Mouse (Mus musculus): ENCODE data around the gene Grcc10. TPM values are rescaled to one million over a fixed set of nuclear protein-coding genes. Genes with fewer than 3 reads are reported as not detected.

The Grcc10 gene
- polyA plus RNA-seq, 1 experiment from 2014 or later, result 380 TPM

- Histone ChIP-seq H3K9me3 (replicated peaks; ENCODE audit: control insufficient read depth, low read length) (no peaks in the 10 kb centered on the region), H3K36me3 (ENCODE audit: control insufficient read depth, insufficient read depth, low read length) (no peaks in the 10 kb centered on the region), H3K9ac (ENCODE audit: low read depth, low read length) (peak within 1 kb of the TSS; percentile 44; the same call in 1 of the 2 replicates), H3K4me2 (peak within 1 kb of the TSS; percentile 73), H3K27ac (ENCODE audit: low read depth, low read length) (no peak within 1 kb of the TSS), H3K4me1 (ENCODE audit: control insufficient read depth, insufficient read depth, low read length) (peaks cover 5% of the 10 kb centered on the region; the same call in 1 of the 2 replicates), H3K4me3 (ENCODE audit: low read depth, low read length) (peak within 1 kb of the TSS; percentile 43), H3K27me3 (ENCODE audit: control insufficient read depth, insufficient read depth, low read length) (peaks cover 23% of the 10 kb centered on the region)
- 2% methylated on average over 23 of the region's 23 CpGs for WGBS (ENCODE audit: insufficient replicate concordance)
- no peak for ATAC-seq (replicated peaks; ENCODE audit: insufficient number of reproducible peaks, low FRiP score, low TSS enrichment)
Observed at GRCm38 (mm10) chr6:124779222-124779983, 38.2 kb upstream of the Grcc10 start, which contains the start of gene Lrrc23. Gene Lrrc23, minus strand, starts transcription at chr6:124779727.

- H3K4me3 ChIP-seq (ENCODE audit: low read depth, low read length), result no peak overlapping the region
- no peak for ATAC-seq (replicated peaks; ENCODE audit: insufficient number of reproducible peaks, low FRiP score, low TSS enrichment)
- peaks cover 13% of the 10 kb centered on the region for H3K27me3 ChIP-seq (ENCODE audit: control insufficient read depth, insufficient read depth, low read length)
- H3K4me2 ChIP-seq, result peak overlapping the region; percentile 91; the same call in 1 of the 2 replicates
- no peaks in the 10 kb centered on the region for H3K9me3 ChIP-seq (replicated peaks; ENCODE audit: control insufficient read depth, low read length)
- H3K4me1 ChIP-seq (ENCODE audit: control insufficient read depth, insufficient read depth, low read length), result peaks cover 22% of the 10 kb centered on the region
- no peak overlapping the region for H3K9ac ChIP-seq (ENCODE audit: low read depth, low read length)
- no peak overlapping the region for H3K27ac ChIP-seq (ENCODE audit: low read depth, low read length)
- H3K36me3 ChIP-seq (ENCODE audit: control insufficient read depth, insufficient read depth, low read length), result no peaks in the 10 kb centered on the region
- 73% methylated on average over 15 of the region's 15 CpGs for WGBS (ENCODE audit: insufficient replicate concordance)
Observed at GRCm38 (mm10) chr6:124770511-124770910, 29.3 kb upstream of the Grcc10 start.

GRCm38 (mm10) chr6:124770013-124770412 lies 28.8 kb upstream of the Grcc10 start:
- H3K27ac ChIP-seq (ENCODE audit: low read depth, low read length), result no peak overlapping the region
- H3K4me1 ChIP-seq (ENCODE audit: control insufficient read depth, insufficient read depth, low read length), result peaks cover 22% of the 10 kb centered on the region
- H3K4me2 ChIP-seq, result peak overlapping the region; percentile 91
- no peak for ATAC-seq (replicated peaks; ENCODE audit: insufficient number of reproducible peaks, low FRiP score, low TSS enrichment)
- peak overlapping the region; percentile 67; the same call in 1 of the 2 replicates for H3K9ac ChIP-seq (ENCODE audit: low read depth, low read length)
- 16% methylated on average over 7 of the region's 7 CpGs for WGBS (ENCODE audit: insufficient replicate concordance)
- peak overlapping the region; percentile 56 for H3K4me3 ChIP-seq (ENCODE audit: low read depth, low read length)
- H3K27me3 ChIP-seq (ENCODE audit: control insufficient read depth, insufficient read depth, low read length), result peaks cover 13% of the 10 kb centered on the region
- H3K9me3 ChIP-seq (replicated peaks; ENCODE audit: control insufficient read depth, low read length), result no peaks in the 10 kb centered on the region
- H3K36me3 ChIP-seq (ENCODE audit: control insufficient read depth, insufficient read depth, low read length), result no peaks in the 10 kb centered on the region

GRCm38 (mm10) chr6:124769101-124769765 lies 28.1 kb upstream of the Grcc10 start, which contains the start of gene Eno2:
Gene Eno2, minus strand, starts transcription at chr6:124769673.
- no peak within 1 kb of the TSS for H3K27ac ChIP-seq (ENCODE audit: low read depth, low read length)
- no peaks in the 10 kb centered on the region for H3K36me3 ChIP-seq (ENCODE audit: control insufficient read depth, insufficient read depth, low read length)
- peak within 1 kb of the TSS; percentile 56 for H3K4me3 ChIP-seq (ENCODE audit: low read depth, low read length)
- peak; percentile 68 for ATAC-seq (replicated peaks; ENCODE audit: insufficient number of reproducible peaks, low FRiP score, low TSS enrichment)
- 1% methylated on average over 52 of the region's 54 CpGs for WGBS (ENCODE audit: insufficient replicate concordance)
- H3K27me3 ChIP-seq (ENCODE audit: control insufficient read depth, insufficient read depth, low read length), result peaks cover 13% of the 10 kb centered on the region
- H3K4me1 ChIP-seq (ENCODE audit: control insufficient read depth, insufficient read depth, low read length), result peaks cover 22% of the 10 kb centered on the region
- peak within 1 kb of the TSS; percentile 67 for H3K9ac ChIP-seq (ENCODE audit: low read depth, low read length)
- H3K9me3 ChIP-seq (replicated peaks; ENCODE audit: control insufficient read depth, low read length), result no peaks in the 10 kb centered on the region
- H3K4me2 ChIP-seq, result peak within 1 kb of the TSS; percentile 91

GRCm38 (mm10) chr6:124768704-124769044 lies 27.5 kb upstream of the Grcc10 start:
- WGBS (ENCODE audit: insufficient replicate concordance), result 2% methylated on average over 9 of the region's 9 CpGs
- Histone ChIP-seq H3K27ac (ENCODE audit: low read depth, low read length) (no peak overlapping the region), H3K4me1 (ENCODE audit: control insufficient read depth, insufficient read depth, low read length) (peaks cover 22% of the 10 kb centered on the region), H3K36me3 (ENCODE audit: control insufficient read depth, insufficient read depth, low read length) (no peaks in the 10 kb centered on the region), H3K9ac (ENCODE audit: low read depth, low read length) (peak overlapping the region; percentile 16; the same call in 1 of the 2 replicates), H3K9me3 (replicated peaks; ENCODE audit: control insufficient read depth, low read length) (no peaks in the 10 kb centered on the region), H3K4me3 (ENCODE audit: low read depth, low read length) (peak overlapping the region; percentile 56), H3K4me2 (peak overlapping the region; percentile 91), H3K27me3 (ENCODE audit: control insufficient read depth, insufficient read depth, low read length) (peaks cover 14% of the 10 kb centered on the region)
- no peak for ATAC-seq (replicated peaks; ENCODE audit: insufficient number of reproducible peaks, low FRiP score, low TSS enrichment)

- ATAC-seq (replicated peaks; ENCODE audit: insufficient number of reproducible peaks, low FRiP score, low TSS enrichment), result 0 out of 2 replicates have a peak, but pooled peaks have one; percentile 29
- H3K4me3 ChIP-seq (ENCODE audit: low read depth, low read length), result peak overlapping the region; percentile 56
- WGBS (ENCODE audit: insufficient replicate concordance), result 21% methylated on average over 19 of the region's 19 CpGs
- no peaks in the 10 kb centered on the region for H3K9me3 ChIP-seq (replicated peaks; ENCODE audit: control insufficient read depth, low read length)
- no peak overlapping the region for H3K27ac ChIP-seq (ENCODE audit: low read depth, low read length)
- no peak overlapping the region; the same call in 1 of the 2 replicates for H3K9ac ChIP-seq (ENCODE audit: low read depth, low read length)
- H3K4me1 ChIP-seq (ENCODE audit: control insufficient read depth, insufficient read depth, low read length), result peaks cover 22% of the 10 kb centered on the region
- H3K27me3 ChIP-seq (ENCODE audit: control insufficient read depth, insufficient read depth, low read length), result peaks cover 16% of the 10 kb centered on the region
- no peaks in the 10 kb centered on the region for H3K36me3 ChIP-seq (ENCODE audit: control insufficient read depth, insufficient read depth, low read length)
- peak overlapping the region; percentile 91 for H3K4me2 ChIP-seq
Observed at GRCm38 (mm10) chr6:124767920-124768703, 26.9 kb upstream of the Grcc10 start.

- Histone ChIP-seq H3K4me2 (no peak overlapping the region), H3K9ac (ENCODE audit: low read depth, low read length) (no peak overlapping the region), H3K4me1 (ENCODE audit: control insufficient read depth, insufficient read depth, low read length) (peaks cover 22% of the 10 kb centered on the region), H3K27me3 (ENCODE audit: control insufficient read depth, insufficient read depth, low read length) (peaks cover 18% of the 10 kb centered on the region), H3K4me3 (ENCODE audit: low read depth, low read length) (no peak overlapping the region), H3K27ac (ENCODE audit: low read depth, low read length) (no peak overlapping the region), H3K9me3 (replicated peaks; ENCODE audit: control insufficient read depth, low read length) (no peaks in the 10 kb centered on the region), H3K36me3 (ENCODE audit: control insufficient read depth, insufficient read depth, low read length) (no peaks in the 10 kb centered on the region)
- no peak for ATAC-seq (replicated peaks; ENCODE audit: insufficient number of reproducible peaks, low FRiP score, low TSS enrichment)
- 44% methylated on average over 4 of the region's 4 CpGs for WGBS (ENCODE audit: insufficient replicate concordance)
Observed at GRCm38 (mm10) chr6:124767536-124767919, 26.4 kb upstream of the Grcc10 start.

- no peaks in the 10 kb centered on the region for H3K9me3 ChIP-seq (replicated peaks; ENCODE audit: control insufficient read depth, low read length)
- peaks cover 19% of the 10 kb centered on the region for H3K27me3 ChIP-seq (ENCODE audit: control insufficient read depth, insufficient read depth, low read length)
- no peak overlapping the region for H3K27ac ChIP-seq (ENCODE audit: low read depth, low read length)
- H3K9ac ChIP-seq (ENCODE audit: low read depth, low read length), result no peak overlapping the region
- H3K4me3 ChIP-seq (ENCODE audit: low read depth, low read length), result no peak overlapping the region
- no peak for ATAC-seq (replicated peaks; ENCODE audit: insufficient number of reproducible peaks, low FRiP score, low TSS enrichment)
- H3K36me3 ChIP-seq (ENCODE audit: control insufficient read depth, insufficient read depth, low read length), result no peaks in the 10 kb centered on the region
- 78% methylated on average over 7 of the region's 7 CpGs for WGBS (ENCODE audit: insufficient replicate concordance)
- H3K4me2 ChIP-seq, result no peak overlapping the region
- H3K4me1 ChIP-seq (ENCODE audit: control insufficient read depth, insufficient read depth, low read length), result peaks cover 22% of the 10 kb centered on the region
Observed at GRCm38 (mm10) chr6:124765951-124766350, 24.8 kb upstream of the Grcc10 start.

All from heart, embryonic 11.5 days (tissue).